Mouse (Mus musculus) CH12.LX (cell line): ENCODE data around the gene Tgm4. TPM values are rescaled to one million over a fixed set of nuclear protein-coding genes. Genes with fewer than 3 reads are reported as not detected.

ENCODE experiments used
- polyA plus RNA-seq: library from polyadenylated mRNA; unstranded; fragments of >175 nt; gene quantifications from 2 replicates; pipeline ENCODE4 v1.2.1, GENCODE M21; 2012; ENCODE audit warnings: low read depth; ENCODE audit not compliant: insufficient read length
- total RNA-seq, 2 experiments: library from RNA; depleted of rRNA; stranded (reverse); fragments of 300-350 nt in 1 of 2; fragments of >200 nt in 1 of 2; gene quantifications; 2 replicates each; pipeline ENCODE4 v1.2.3; 2012 to 2014

The Tgm4 gene
- total and polyA plus RNA-seq, 3 experiments = 0.24 to 0.51 TPM; not detected in 1

Other genes with a start within 250 kb of the Tgm4 start
- gene Tcaim, start 229.2 kb upstream of the Tgm4 start, total RNA-seq (2012; rRNA removed) = 4.5 and 5.3 TPM in 2 replicates
- gene Tcaim, start 229.2 kb upstream of the Tgm4 start, total RNA-seq (2014; rRNA removed) = 10.1 and 12.3 TPM in 2 replicates
- 4.4 and 5.2 TPM in 2 replicates for gene Tcaim, start 229.2 kb upstream of the Tgm4 start, polyA plus RNA-seq
- gene Gm35549, start 190.7 kb upstream of the Tgm4 start, total RNA-seq (2012; rRNA removed) = 0.13 TPM in 1 of 2 replicates, not detected in the other
- not detected in 2 replicates for gene Gm35549, start 190.7 kb upstream of the Tgm4 start, total RNA-seq (2014; rRNA removed)
- gene Gm35549, start 190.7 kb upstream of the Tgm4 start, polyA plus RNA-seq = 0.41 TPM in 1 of 2 replicates, not detected in the other
- 53.8 and 56.3 TPM in 2 replicates for gene Zfp445, start 168.7 kb upstream of the Tgm4 start, total RNA-seq (2012; rRNA removed)
- gene Zfp445, start 168.7 kb upstream of the Tgm4 start, total RNA-seq (2014; rRNA removed) = 43.7 and 49.6 TPM in 2 replicates
- gene Zfp445, start 168.7 kb upstream of the Tgm4 start, polyA plus RNA-seq = 46.0 and 55.5 TPM in 2 replicates
- 4.2 and 6.4 TPM in 2 replicates for gene Zkscan7, start 149.0 kb upstream of the Tgm4 start, total RNA-seq (2012; rRNA removed)
- gene Zkscan7, start 149.0 kb upstream of the Tgm4 start, total RNA-seq (2014; rRNA removed) = 6.6 and 7.5 TPM in 2 replicates
- 2.1 and 3.5 TPM in 2 replicates for gene Zkscan7, start 149.0 kb upstream of the Tgm4 start, polyA plus RNA-seq
- not detected in 2 replicates for gene Zfp105, start 111.7 kb upstream of the Tgm4 start, total RNA-seq (2012; rRNA removed)
- not detected in 2 replicates for gene Zfp105, start 111.7 kb upstream of the Tgm4 start, total RNA-seq (2014; rRNA removed)
- not detected in 2 replicates for gene Zfp105, start 111.7 kb upstream of the Tgm4 start, polyA plus RNA-seq
- gene 1110059G10Rik, start 83.7 kb upstream of the Tgm4 start, total RNA-seq (2012; rRNA removed) = 5.6 TPM in 2 replicates
- gene 1110059G10Rik, start 83.7 kb upstream of the Tgm4 start, total RNA-seq (2014; rRNA removed) = 25.7 and 32.3 TPM in 2 replicates
- 24.5 and 25.2 TPM in 2 replicates for gene 1110059G10Rik, start 83.7 kb upstream of the Tgm4 start, polyA plus RNA-seq
- 51.5 and 51.7 TPM in 2 replicates for gene Kif15, start 83.7 kb upstream of the Tgm4 start, total RNA-seq (2012; rRNA removed)
- gene Kif15, start 83.7 kb upstream of the Tgm4 start, total RNA-seq (2014; rRNA removed) = 85.4 and 101 TPM in 2 replicates
- gene Kif15, start 83.7 kb upstream of the Tgm4 start, polyA plus RNA-seq = 63.5 and 66.6 TPM in 2 replicates
- gene Tmem42, start 13.4 kb upstream of the Tgm4 start, total RNA-seq (2012; rRNA removed) = 5.5 and 6.9 TPM in 2 replicates
- gene Tmem42, start 13.4 kb upstream of the Tgm4 start, total RNA-seq (2014; rRNA removed) = 5.1 and 5.3 TPM in 2 replicates
- 6.4 and 6.8 TPM in 2 replicates for gene Tmem42, start 13.4 kb upstream of the Tgm4 start, polyA plus RNA-seq
- 37.2 and 45.1 TPM in 2 replicates for gene Zdhhc3, start 78.5 kb downstream of the Tgm4 start, total RNA-seq (2012; rRNA removed)
- 61.2 and 62.6 TPM in 2 replicates for gene Zdhhc3, start 78.5 kb downstream of the Tgm4 start, total RNA-seq (2014; rRNA removed)
- 61.4 and 74.4 TPM in 2 replicates for gene Zdhhc3, start 78.5 kb downstream of the Tgm4 start, polyA plus RNA-seq
- gene Exosc7, start 78.5 kb downstream of the Tgm4 start, total RNA-seq (2012; rRNA removed) = 135 and 154 TPM in 2 replicates
- gene Exosc7, start 78.5 kb downstream of the Tgm4 start, total RNA-seq (2014; rRNA removed) = 139 and 144 TPM in 2 replicates
- 143 and 184 TPM in 2 replicates for gene Exosc7, start 78.5 kb downstream of the Tgm4 start, polyA plus RNA-seq
- gene Clec3b, start 116.2 kb downstream of the Tgm4 start, total RNA-seq (2012; rRNA removed) = 0.13 TPM in 1 of 2 replicates, not detected in the other
- not detected in 2 replicates for gene Clec3b, start 116.2 kb downstream of the Tgm4 start, total RNA-seq (2014; rRNA removed)
- gene Clec3b, start 116.2 kb downstream of the Tgm4 start, polyA plus RNA-seq = 0.31 and 0.33 TPM in 2 replicates
- 3.1 and 3.4 TPM in 2 replicates for gene Cdcp1, start 181.3 kb downstream of the Tgm4 start, total RNA-seq (2012; rRNA removed)
- gene Cdcp1, start 181.3 kb downstream of the Tgm4 start, total RNA-seq (2014; rRNA removed) = 3.6 and 4.3 TPM in 2 replicates
- gene Cdcp1, start 181.3 kb downstream of the Tgm4 start, polyA plus RNA-seq = 5.0 and 5.9 TPM in 2 replicates
- gene Tmem158, start 226.0 kb downstream of the Tgm4 start, total RNA-seq (2012; rRNA removed) = 6.6 and 7.3 TPM in 2 replicates
- gene Tmem158, start 226.0 kb downstream of the Tgm4 start, total RNA-seq (2014; rRNA removed) = 1.8 and 2.4 TPM in 2 replicates
- gene Tmem158, start 226.0 kb downstream of the Tgm4 start, polyA plus RNA-seq = 2.1 and 2.9 TPM in 2 replicates